Mouse (Mus musculus) testis, adult 2 months (tissue): ENCODE results near the gene Fabp7.

ENCODE experiments used
- CTCF ChIP-seq: fragments of 200-500 bp; IDR thresholded peaks from 2 replicates; pipeline ENCODE4 v1.5.1; 2012; ENCODE audit warnings: low read depth, mild to moderate bottlenecking, inconsistent platforms, low read length, moderate library complexity; ENCODE audit not compliant: control insufficient read depth, insufficient read depth, insufficient replicate concordance
- POLR2A ChIP-seq: fragments of 200-500 bp; IDR thresholded peaks from 2 replicates; pipeline ENCODE4 v1.6.1; 2012; ENCODE audit warnings: low read depth, mild to moderate bottlenecking, inconsistent platforms, low read length, moderate library complexity; ENCODE audit not compliant: control insufficient read depth

GRCm38 (mm10) chr10:57792957-57793356 is 8.3 kb downstream of the Fabp7 start:
- TF ChIP-seq CTCF = no peak
- TF ChIP-seq POLR2A = no peak
